Mouse (Mus musculus) neural tube, embryonic 12.5 days (tissue): Measurements from ENCODE around the gene Gtf3c1. TPM values are rescaled to one million over a fixed set of nuclear protein-coding genes. Genes with fewer than 3 reads are reported as not detected.

Experiments used
- ATAC-seq: fragments of 200-750 bp; cut with Nextera tagmentation; 2 replicates; pipeline ENCODE4 v1.8.0; 2017; ENCODE audit warnings: low read depth, mild to moderate bottlenecking, moderate TSS enrichment, moderate library complexity; ENCODE audit not compliant: low FRiP score
- H3K27ac ChIP-seq: fragments of 300-500 bp; sonication (generic); 2 replicates; pipeline ENCODE4 v1.5.1; 2016
- H3K27me3 ChIP-seq: fragments of 300-500 bp; sonication (generic); replicated peaks from 2 replicates; pipeline ENCODE4 v1.6.1; 2016; ENCODE audit warnings: mild to moderate bottlenecking
- H3K36me3 ChIP-seq: fragments of 300-500 bp; sonication (generic); 2 replicates; pipeline ENCODE4 v1.6.1; 2016; ENCODE audit warnings: mild to moderate bottlenecking
- H3K4me1 ChIP-seq: fragments of 300-500 bp; sonication (generic); 2 replicates; pipeline ENCODE4 v1.6.1; 2016
- H3K4me2 ChIP-seq: fragments of 300-500 bp; sonication (generic); replicated peaks from 2 replicates; pipeline ENCODE4 v1.6.1; 2016; ENCODE audit warnings: mild to moderate bottlenecking
- H3K4me3 ChIP-seq: fragments of 300-500 bp; sonication (generic); 2 replicates; pipeline ENCODE4 v1.5.1; 2016
- H3K9ac ChIP-seq: fragments of 300-500 bp; sonication (generic); 2 replicates; pipeline ENCODE4 v1.6.1; 2016; ENCODE audit warnings: mild to moderate bottlenecking
- H3K9me3 ChIP-seq: fragments of 300-500 bp; sonication (generic); 2 replicates; pipeline ENCODE4 v1.6.1; 2016; ENCODE audit warnings: mild to moderate bottlenecking
- WGBS: fragments of 180-500 bp; shearing (Covaris S2); methylation state at CpG from one replicate; pipeline ENCODE4 v1.1.7; 2016; 5-methylcytosine and 5-hydroxymethylcytosine counted together
- polyA plus RNA-seq: library from polyadenylated mRNA; unstranded; fragments of >200 nt; fragmentation: Nextera tagmentation; extraction: Ambion mirVana; gene quantifications from 2 replicates; pipeline ENCODE4 v1.2.1, GENCODE M21; 2016

Gtf3c1 gene
- polyA plus RNA-seq, 1 experiment from 2014 or later, result 46.8 TPM

DNA sequence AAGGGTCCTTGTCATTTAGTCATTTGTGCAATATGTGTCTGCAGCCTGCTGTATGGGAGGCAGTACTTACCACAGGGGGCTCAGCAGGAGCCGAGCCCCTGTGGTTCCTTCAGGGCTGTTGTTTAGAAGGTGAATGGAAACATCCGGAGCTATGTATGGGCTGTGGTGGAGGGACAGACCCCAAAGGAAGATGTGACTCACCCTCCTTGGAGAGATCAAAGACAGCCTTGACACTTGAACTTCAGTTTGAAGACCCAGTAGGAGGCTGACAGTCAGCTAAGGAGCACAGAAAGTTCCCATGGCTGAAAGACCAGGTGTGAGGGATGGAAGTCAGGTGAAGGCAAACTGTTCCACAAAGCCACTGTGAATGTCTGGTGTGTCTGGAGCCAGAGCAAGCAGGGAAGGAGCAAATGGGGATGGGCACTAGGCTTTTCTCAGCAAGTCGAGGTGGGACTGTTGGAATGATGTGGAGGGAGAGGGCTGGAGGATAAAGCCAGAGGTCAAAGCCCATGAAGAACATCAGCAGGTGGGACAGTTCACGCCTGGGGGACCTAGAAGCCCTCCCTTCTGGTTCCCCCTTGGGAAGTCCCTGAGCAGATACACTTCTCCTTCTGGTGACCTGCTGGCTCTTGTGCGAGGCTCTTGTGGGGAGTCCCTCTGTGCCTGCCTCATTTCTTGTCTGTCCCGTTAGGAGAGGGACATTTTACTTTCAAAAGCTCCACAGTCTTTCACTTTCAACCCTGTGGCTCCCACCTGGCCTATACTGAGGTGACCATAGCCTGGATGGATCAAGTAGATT is 100.0 kb downstream of the Gtf3c1 start:
- Histone ChIP-seq H3K4me1 (no peaks in the 10 kb centered on the region; the same call in 1 of the 2 replicates), H3K4me2 (no peak overlapping the region), H3K9me3 (no peaks in the 10 kb centered on the region), H3K27me3 (no peaks in the 10 kb centered on the region), H3K4me3 (no peak overlapping the region), H3K27ac (no peak overlapping the region), H3K36me3 (no peaks in the 10 kb centered on the region), H3K9ac (no peak overlapping the region)
- 73% methylated on average over 6 of the region's 6 CpGs for WGBS
- no peak for ATAC-seq

DNA sequence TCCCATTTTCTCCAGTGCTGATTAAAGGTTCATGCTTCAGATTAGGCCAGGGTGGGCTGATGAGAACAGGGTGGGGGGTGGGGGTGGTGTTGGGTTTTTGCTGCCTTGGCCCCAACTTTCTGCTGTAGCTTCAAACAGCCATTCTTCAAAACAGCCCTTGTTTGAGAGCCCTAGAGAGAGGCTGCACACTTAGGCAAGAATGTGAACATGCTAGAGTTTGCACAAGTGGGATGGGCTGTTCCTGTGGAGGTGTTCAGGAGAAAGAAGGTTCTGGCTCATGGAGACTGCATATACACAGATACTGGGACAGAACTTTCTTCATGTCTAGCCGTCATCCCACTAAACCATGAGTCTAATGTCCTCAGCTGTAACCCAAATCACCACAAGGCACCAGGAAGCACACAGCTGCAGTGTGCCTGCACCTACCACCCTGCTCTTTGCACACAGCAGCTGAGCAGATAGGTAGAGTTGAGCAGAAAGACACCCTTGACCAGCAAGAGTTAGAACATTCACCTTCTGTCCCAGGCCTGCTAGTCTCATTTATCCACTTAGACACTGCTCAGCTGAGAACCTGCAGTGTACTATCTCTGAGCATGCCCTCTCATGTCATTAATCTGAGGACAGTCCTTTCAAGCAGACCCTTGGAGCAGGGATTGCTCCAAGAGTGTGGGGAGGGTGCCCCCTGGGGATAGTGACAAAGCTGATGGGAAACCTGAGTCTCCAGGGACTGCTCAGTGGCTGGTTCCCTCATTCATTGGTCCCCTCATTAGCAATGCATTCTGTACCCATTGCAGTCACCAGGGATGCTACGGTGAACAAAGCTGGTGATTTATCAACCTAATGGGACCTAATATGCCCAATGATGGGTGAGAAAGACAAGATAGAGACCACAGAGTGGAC is 101.1 kb downstream of the Gtf3c1 start:
- H3K4me1 ChIP-seq, result no peaks in the 10 kb centered on the region; the same call in 1 of the 2 replicates
- H3K36me3 ChIP-seq, result no peaks in the 10 kb centered on the region
- H3K27me3 ChIP-seq, result no peaks in the 10 kb centered on the region
- H3K4me2 ChIP-seq, result no peak overlapping the region
- no peak overlapping the region for H3K4me3 ChIP-seq
- H3K9ac ChIP-seq, result no peak overlapping the region
- WGBS, result 60% methylated on average over 2 of the region's 2 CpGs
- H3K9me3 ChIP-seq, result no peaks in the 10 kb centered on the region
- H3K27ac ChIP-seq, result no peak overlapping the region
- no peak for ATAC-seq

DNA sequence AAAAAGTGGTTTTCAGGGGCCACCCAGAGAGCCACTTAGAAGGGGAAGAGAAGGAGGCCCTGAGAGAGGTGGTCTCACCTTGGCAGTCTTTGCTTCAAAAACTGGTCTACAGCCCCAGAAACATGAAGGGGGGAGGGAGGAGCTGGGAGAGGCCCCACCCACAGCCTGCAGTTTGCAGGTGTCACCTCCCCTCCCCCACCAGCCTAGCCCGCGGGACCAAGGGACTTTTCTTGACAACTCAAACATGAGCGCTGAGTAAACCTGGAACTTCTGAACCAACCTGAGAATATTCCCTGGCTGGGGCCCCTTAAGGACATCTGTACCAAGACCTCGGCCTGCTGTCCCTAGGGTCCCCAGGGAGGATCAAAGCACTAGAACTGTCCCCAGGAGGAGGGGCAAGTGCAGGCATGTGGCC is 101.8 kb downstream of the Gtf3c1 start:
- Histone ChIP-seq H3K4me2 (no peak overlapping the region), H3K4me1 (no peaks in the 10 kb centered on the region; the same call in 1 of the 2 replicates), H3K27ac (no peak overlapping the region), H3K9me3 (no peaks in the 10 kb centered on the region), H3K27me3 (no peaks in the 10 kb centered on the region), H3K4me3 (no peak overlapping the region), H3K9ac (no peak overlapping the region), H3K36me3 (no peaks in the 10 kb centered on the region)
- WGBS, result 74% methylated on average over 4 of the region's 4 CpGs
- no peak for ATAC-seq

DNA sequence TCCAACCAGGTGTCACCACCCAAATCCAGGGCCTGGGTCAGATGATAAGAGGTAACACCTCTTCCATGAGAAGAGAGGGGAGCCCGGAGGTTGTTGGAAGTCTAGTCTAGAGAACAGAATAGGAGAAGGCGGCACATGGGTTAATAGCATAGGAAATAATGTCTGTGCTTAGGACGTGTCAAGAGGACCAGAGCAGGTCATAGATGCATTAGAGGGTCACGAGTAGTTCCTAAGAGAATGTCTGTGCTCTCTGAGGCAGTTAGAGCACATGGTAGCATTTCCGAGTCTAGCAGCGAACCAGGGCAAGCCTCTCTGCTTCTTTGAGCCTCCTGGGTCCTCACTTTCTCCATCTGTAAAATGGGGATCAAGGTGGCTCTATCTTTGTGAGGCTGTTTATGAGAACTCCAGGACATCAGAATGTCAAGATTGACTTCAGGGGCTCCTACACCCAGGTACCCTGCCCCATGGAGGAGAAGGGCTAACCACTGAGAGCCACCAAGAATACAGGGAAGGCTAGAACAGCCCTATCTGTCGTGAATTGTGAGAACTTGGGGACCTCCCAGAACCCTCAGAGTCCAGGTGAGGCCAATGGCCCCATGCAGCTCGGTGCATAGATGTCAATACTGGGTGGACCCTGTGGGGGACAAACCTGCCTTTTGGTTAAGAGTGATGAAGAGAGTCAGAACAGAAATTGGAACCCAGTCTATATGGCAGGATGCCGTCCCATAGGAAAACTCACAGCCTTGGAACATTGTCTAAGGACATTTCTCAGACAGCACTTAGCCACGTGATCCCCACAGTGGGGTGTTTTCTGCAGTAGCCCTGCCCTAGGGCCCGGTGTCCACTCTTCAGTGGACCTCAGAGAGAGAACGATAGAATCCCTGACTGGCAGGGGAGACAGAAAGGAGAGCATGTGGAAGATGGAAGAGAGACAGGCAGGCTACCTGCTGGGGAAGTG is 102.9 kb downstream of the Gtf3c1 start:
- H3K4me1 ChIP-seq, result no peaks in the 10 kb centered on the region; the same call in 1 of the 2 replicates
- no peak overlapping the region for H3K4me2 ChIP-seq
- no peak overlapping the region for H3K9ac ChIP-seq
- WGBS, result 86% methylated on average over 12 of the region's 12 CpGs
- ATAC-seq, result no peak
- H3K36me3 ChIP-seq, result no peaks in the 10 kb centered on the region
- no peaks in the 10 kb centered on the region for H3K9me3 ChIP-seq
- H3K27me3 ChIP-seq, result no peaks in the 10 kb centered on the region
- no peak overlapping the region for H3K4me3 ChIP-seq
- no peak overlapping the region for H3K27ac ChIP-seq

GRCm38 (mm10) chr7:125603185-125603631 is 104.4 kb downstream of the Gtf3c1 start, which contains the start of gene Il21r:
Gene Il21r (plus strand): TSS chr7:125603429.
- Histone ChIP-seq H3K4me2 (no peak within 1 kb of the TSS), H3K9ac (no peak within 1 kb of the TSS), H3K27ac (no peak within 1 kb of the TSS), H3K9me3 (no peaks in the 10 kb centered on the region), H3K4me3 (no peak within 1 kb of the TSS), H3K4me1 (no peaks in the 10 kb centered on the region; the same call in 1 of the 2 replicates), H3K27me3 (no peaks in the 10 kb centered on the region), H3K36me3 (no peaks in the 10 kb centered on the region)
- WGBS, result 74% methylated on average over 11 of the region's 11 CpGs
- ATAC-seq, result no peak

DNA sequence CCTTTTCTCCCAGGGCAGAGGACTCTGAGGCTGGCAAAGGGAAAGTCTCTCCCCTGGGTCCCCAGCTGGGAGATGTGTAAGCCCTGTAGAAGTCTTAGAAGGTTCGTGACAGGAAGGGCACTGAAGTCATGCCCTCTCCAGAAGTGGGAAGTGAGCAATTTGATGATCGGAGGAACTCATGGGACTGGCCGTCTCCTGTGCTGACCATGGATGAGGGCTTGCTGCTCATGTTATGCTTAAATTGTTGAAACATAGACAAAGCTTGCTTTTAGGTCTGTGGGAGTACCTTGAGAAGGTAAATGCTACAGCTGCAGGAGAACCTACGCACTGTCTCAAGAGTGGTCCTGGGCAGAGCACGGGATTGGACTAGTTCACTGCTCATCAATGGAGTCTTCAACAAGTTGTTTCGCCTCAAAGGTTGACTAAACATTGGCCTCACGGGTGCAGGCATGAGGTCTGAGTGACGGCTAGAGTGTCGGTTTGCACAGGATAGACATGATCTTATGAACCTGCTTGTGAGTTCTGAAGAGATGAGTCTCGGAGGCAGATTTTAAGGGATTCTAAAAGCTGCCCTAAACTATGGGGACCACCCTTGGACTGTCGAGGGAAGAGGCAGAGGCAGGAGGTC is 105.6 kb downstream of the Gtf3c1 start:
- no peaks in the 10 kb centered on the region for H3K36me3 ChIP-seq
- WGBS, result 78% methylated on average over 11 of the region's 11 CpGs
- H3K4me1 ChIP-seq, result no peaks in the 10 kb centered on the region; the same call in 1 of the 2 replicates
- H3K9ac ChIP-seq, result no peak overlapping the region
- ATAC-seq, result no peak
- no peak overlapping the region for H3K4me2 ChIP-seq
- no peak overlapping the region for H3K4me3 ChIP-seq
- H3K27me3 ChIP-seq, result no peaks in the 10 kb centered on the region
- H3K9me3 ChIP-seq, result no peaks in the 10 kb centered on the region
- H3K27ac ChIP-seq, result no peak overlapping the region

DNA sequence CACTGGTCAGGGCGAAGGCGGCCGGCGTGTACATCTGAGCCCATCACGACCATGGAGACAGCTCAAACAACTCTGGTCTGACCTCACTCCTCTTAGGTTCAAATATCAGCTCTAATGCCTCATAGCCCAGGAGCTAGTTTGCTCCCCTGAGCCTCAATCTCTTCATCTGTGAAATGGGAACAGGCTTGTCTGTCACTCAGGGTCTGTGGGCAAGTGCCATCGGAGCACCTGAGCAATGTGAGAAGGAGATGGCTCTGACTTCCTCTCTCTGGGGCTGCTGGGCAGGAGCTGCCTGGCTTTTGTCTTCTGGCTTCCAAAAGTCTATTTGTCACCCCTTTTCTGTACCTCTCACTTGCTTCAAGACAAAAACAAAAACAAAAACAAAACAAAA is 106.3 kb downstream of the Gtf3c1 start:
- no peaks in the 10 kb centered on the region for H3K9me3 ChIP-seq
- ATAC-seq, result no peak
- H3K4me3 ChIP-seq, result no peak overlapping the region
- H3K27me3 ChIP-seq, result no peaks in the 10 kb centered on the region
- 90% methylated on average over 6 of the region's 6 CpGs for WGBS
- no peaks in the 10 kb centered on the region for H3K4me1 ChIP-seq
- H3K4me2 ChIP-seq, result no peak overlapping the region
- no peak overlapping the region for H3K27ac ChIP-seq
- H3K9ac ChIP-seq, result no peak overlapping the region
- no peaks in the 10 kb centered on the region for H3K36me3 ChIP-seq

- H3K4me1 ChIP-seq, result no peaks in the 10 kb centered on the region
- no peak overlapping the region for H3K4me3 ChIP-seq
- H3K27me3 ChIP-seq, result no peaks in the 10 kb centered on the region
- H3K9me3 ChIP-seq, result no peaks in the 10 kb centered on the region
- H3K36me3 ChIP-seq, result no peaks in the 10 kb centered on the region
- H3K9ac ChIP-seq, result no peak overlapping the region
- H3K27ac ChIP-seq, result no peak overlapping the region
- no peak overlapping the region for H3K4me2 ChIP-seq
- no peak for ATAC-seq
- WGBS, result 59% methylated on average over 6 of the region's 6 CpGs
Measured at GRCm38 (mm10) chr7:125600612-125601279, 106.8 kb downstream of the Gtf3c1 start.

GRCm38 (mm10) chr7:125600136-125600535 is 107.4 kb downstream of the Gtf3c1 start:
- Histone ChIP-seq H3K4me3 (no peak overlapping the region), H3K9ac (no peak overlapping the region), H3K4me2 (no peak overlapping the region), H3K36me3 (no peaks in the 10 kb centered on the region), H3K27me3 (no peaks in the 10 kb centered on the region), H3K9me3 (no peaks in the 10 kb centered on the region), H3K4me1 (no peaks in the 10 kb centered on the region), H3K27ac (no peak overlapping the region)
- WGBS, result 79% methylated on average over 10 of the region's 10 CpGs
- ATAC-seq, result no peak

GRCm38 (mm10) chr7:125599373-125599973 is 108.1 kb downstream of the Gtf3c1 start:
- 69% methylated on average over 4 of the region's 4 CpGs for WGBS
- Histone ChIP-seq H3K9ac (no peak overlapping the region), H3K27me3 (no peaks in the 10 kb centered on the region), H3K4me3 (no peak overlapping the region), H3K4me2 (no peak overlapping the region), H3K4me1 (no peaks in the 10 kb centered on the region), H3K36me3 (no peaks in the 10 kb centered on the region), H3K9me3 (no peaks in the 10 kb centered on the region), H3K27ac (no peak overlapping the region)
- ATAC-seq, result no peak
